Mouse (Mus musculus) erythroblast, embryonic 14.5 days (primary cell): ENCODE measurements around the gene Tmem18.

ENCODE experiments used
- GATA1 ChIP-seq: IDR thresholded peaks from 2 replicates; pipeline ENCODE4 v1.6.1; 2012; ENCODE audit warnings: low read length, inconsistent platforms, mixed read lengths
- TAL1 ChIP-seq: IDR thresholded peaks from 3 replicates; pipeline ENCODE4 v1.6.1; 2012; ENCODE audit warnings: low read length, inconsistent platforms, mixed read lengths

DNA sequence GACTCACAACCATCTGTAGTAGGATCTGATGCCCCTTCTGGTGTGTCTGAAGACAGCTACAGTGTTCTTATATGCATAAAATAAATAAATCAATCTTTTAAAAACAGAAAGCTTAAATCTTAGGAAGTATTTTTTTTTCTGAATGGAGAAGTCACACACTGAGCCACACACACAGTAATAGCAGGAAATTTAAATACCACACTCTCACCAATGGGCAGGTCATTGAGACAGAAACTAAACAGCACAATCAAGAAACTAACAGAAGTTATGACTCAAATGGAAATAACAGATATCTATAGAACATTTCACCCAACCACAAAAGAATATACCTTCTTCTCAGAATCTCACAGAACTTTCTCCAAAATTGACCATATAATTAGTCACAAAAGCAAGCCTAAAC is 26.9 kb upstream of the Tmem18 start:
- no peak for TF ChIP-seq TAL1
- no peak for TF ChIP-seq GATA1
